Mouse (Mus musculus): ENCODE data around the gene Hnrnpll. TPM values are rescaled to one million over a fixed set of nuclear protein-coding genes. Genes with fewer than 3 reads are reported as not detected.
"Not testable (repeated sequence)": the region's sequence is repeated elsewhere in the genome, so short reads cannot be mapped to it uniquely, and the experiment has no call there.

Hnrnpll gene
- total and polyA plus RNA-seq, 2 experiments from 2014 or later = 19.0 to 37.5 TPM

- 21% methylated on average over 1 of the region's 1 CpGs for WGBS
- peaks cover 33% of the 10 kb centered on the region for H3K4me1 ChIP-seq (ENCODE audit: control insufficient read depth, insufficient read depth)
- no peaks in the 10 kb centered on the region for H3K27me3 ChIP-seq (ENCODE audit: control insufficient read depth, insufficient read depth, low read length)
- no peak overlapping the region for H3K9ac ChIP-seq (replicated peaks; ENCODE audit: low read depth, low read length)
- H3K9me3 ChIP-seq (replicated peaks; ENCODE audit: control insufficient read depth, low read length) = no peaks in the 10 kb centered on the region
- no peak overlapping the region for H3K4me3 ChIP-seq (ENCODE audit: low read depth, low read length)
- no peaks in the 10 kb centered on the region for H3K36me3 ChIP-seq (replicated peaks; ENCODE audit: control insufficient read depth, insufficient read depth, low read length)
- TF ChIP-seq EP300 (IDR thresholded peaks at IDR 0.05; ENCODE audit: low read depth) = no peak
- no peak for TF ChIP-seq CTCF (IDR thresholded peaks at IDR 0.05; ENCODE audit: low read depth)
- DNase-seq (ENCODE audit: low spot score) (no peak), ATAC-seq (ENCODE audit: insufficient read depth, low read depth) (no peak)
- no peak overlapping the region for H3K27ac ChIP-seq (ENCODE audit: low read depth)
- H3K4me2 ChIP-seq (ENCODE audit: low read depth, low read length) = peak overlapping the region; percentile 25
Observed at GRCm38 (mm10) chr17:80058501-80058900, 3.6 kb downstream of the Hnrnpll start.

DNA sequence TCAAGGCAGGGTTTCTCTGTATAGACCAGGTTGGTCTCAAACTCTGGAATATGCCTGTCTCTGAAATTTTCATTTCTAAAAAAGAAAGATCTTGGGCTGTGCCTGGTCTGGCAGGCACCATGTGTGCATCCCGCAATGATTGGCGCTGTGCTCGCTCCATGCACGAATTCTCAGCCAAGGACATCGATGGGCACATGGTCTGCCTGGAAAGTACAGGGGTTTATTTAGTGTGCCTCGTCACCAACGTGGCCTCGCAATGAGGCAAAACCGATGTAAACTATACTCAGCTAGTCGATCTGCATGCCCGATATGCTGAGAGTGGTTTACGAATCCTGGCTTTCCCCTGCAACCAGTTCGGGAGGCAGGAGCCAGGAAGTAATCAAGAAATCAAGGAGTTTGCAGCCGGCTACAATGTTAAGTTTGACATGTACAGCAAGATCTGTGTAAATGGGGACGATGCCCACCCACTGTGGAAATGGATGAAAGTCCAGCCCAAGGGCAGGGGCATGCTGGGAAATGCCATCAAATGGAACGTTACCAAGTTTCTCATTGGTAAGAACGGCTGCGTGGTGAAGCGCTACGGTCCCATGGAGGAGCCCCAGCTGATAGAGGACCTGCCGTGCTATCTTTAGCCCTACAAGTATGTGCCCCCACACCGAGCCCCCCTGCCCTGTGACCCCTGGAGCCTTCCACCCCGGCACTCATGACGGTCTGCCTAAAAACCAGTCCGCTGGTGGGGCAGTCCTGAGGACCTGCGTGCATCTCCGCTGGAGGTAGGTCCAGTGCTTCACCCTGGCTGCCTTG lies 8.0 kb downstream of the Hnrnpll start:
- H3K27me3 ChIP-seq (ENCODE audit: control insufficient read depth, insufficient read depth, low read length) = no peaks in the 10 kb centered on the region
- ATAC-seq (ENCODE audit: insufficient read depth, low read depth) = peak; percentile 87
- H3K27ac ChIP-seq (ENCODE audit: low read depth) = peak overlapping the region; percentile 66
- 36% methylated on average over 27 of the region's 27 CpGs for WGBS
- H3K4me3 ChIP-seq (ENCODE audit: low read depth, low read length) = peak overlapping the region; percentile 42
- DNase-seq (ENCODE audit: low spot score) = peak; percentile 39
- H3K9me3 ChIP-seq (replicated peaks; ENCODE audit: control insufficient read depth, low read length) = no peaks in the 10 kb centered on the region
- peaks cover 33% of the 10 kb centered on the region for H3K36me3 ChIP-seq (replicated peaks; ENCODE audit: control insufficient read depth, insufficient read depth, low read length)
- no peak for TF ChIP-seq EP300 (IDR thresholded peaks at IDR 0.05; ENCODE audit: low read depth)
- TF ChIP-seq CTCF (IDR thresholded peaks at IDR 0.05; ENCODE audit: low read depth) = no peak
- H3K9ac ChIP-seq (replicated peaks; ENCODE audit: low read depth, low read length) = 0 out of 2 replicates have a peak overlapping the region, but pooled peaks have one; percentile 30
- peak overlapping the region; percentile 59 for H3K4me2 ChIP-seq (ENCODE audit: low read depth, low read length)
- H3K4me1 ChIP-seq (ENCODE audit: control insufficient read depth, insufficient read depth) = peaks cover 20% of the 10 kb centered on the region; the same call in 1 of the 2 replicates

DNA sequence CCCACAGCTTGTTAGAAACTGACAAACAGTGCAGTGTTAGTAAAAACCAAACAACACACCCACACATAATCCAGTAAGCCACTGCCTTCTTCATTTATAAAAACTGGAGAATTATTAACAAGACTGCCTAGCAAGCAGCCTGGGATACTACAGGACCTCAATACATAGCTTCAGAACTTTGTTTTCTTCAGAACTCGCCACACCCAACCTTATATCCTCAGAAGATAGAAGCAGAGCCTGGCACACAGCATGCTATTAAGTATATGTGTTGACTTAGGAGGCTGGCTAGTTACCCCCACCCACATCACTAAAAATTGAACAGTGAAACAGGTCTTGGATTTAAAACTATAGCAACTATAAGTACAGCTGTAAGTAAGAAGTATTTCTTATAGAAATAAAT lies 10.5 kb downstream of the Hnrnpll start:
- 76% methylated on average over 1 of the region's 1 CpGs for WGBS
- Histone ChIP-seq H3K4me1 (ENCODE audit: control insufficient read depth, insufficient read depth) (peaks cover 8% of the 10 kb centered on the region; the same call in 1 of the 2 replicates), H3K27me3 (ENCODE audit: control insufficient read depth, insufficient read depth, low read length) (no peaks in the 10 kb centered on the region), H3K9me3 (replicated peaks; ENCODE audit: control insufficient read depth, low read length) (no peaks in the 10 kb centered on the region), H3K4me2 (ENCODE audit: low read depth, low read length) (no peak overlapping the region), H3K27ac (ENCODE audit: low read depth) (no peak overlapping the region), H3K36me3 (replicated peaks; ENCODE audit: control insufficient read depth, insufficient read depth, low read length) (peaks cover 53% of the 10 kb centered on the region), H3K9ac (replicated peaks; ENCODE audit: low read depth, low read length) (no peak overlapping the region), H3K4me3 (ENCODE audit: low read depth, low read length) (no peak overlapping the region)
- ATAC-seq (ENCODE audit: insufficient read depth, low read depth) (no peak), DNase-seq (ENCODE audit: low spot score) (no peak)
- TF ChIP-seq CTCF (IDR thresholded peaks at IDR 0.05; ENCODE audit: low read depth) = no peak
- no peak for TF ChIP-seq EP300 (IDR thresholded peaks at IDR 0.05; ENCODE audit: low read depth)

DNA sequence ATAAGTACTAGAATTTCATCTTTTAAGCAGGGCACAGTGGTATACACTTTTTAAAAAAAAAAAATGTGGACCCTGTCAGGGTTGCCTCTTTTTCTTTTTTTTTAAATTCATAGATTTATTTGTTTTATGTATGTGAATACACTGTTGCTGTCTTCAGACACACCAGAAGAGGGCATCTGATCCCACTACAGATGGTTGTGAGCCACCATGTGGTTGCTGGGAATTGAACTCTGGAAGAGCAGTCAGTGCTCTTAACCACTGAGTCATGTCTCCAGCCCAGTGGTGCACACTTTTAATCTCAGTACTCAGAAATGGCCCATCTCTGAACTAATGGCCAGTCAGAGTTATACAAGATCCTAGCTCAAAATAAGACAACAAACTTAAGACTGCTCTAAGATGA lies 12.8 kb downstream of the Hnrnpll start:
- ATAC-seq (ENCODE audit: insufficient read depth, low read depth); H3K4me3 ChIP-seq (ENCODE audit: low read depth, low read length); DNase-seq (ENCODE audit: low spot score); H3K27ac ChIP-seq (ENCODE audit: low read depth); H3K4me2 ChIP-seq (ENCODE audit: low read depth, low read length); H3K27me3 ChIP-seq (ENCODE audit: control insufficient read depth, insufficient read depth, low read length); H3K9me3 ChIP-seq (replicated peaks; ENCODE audit: control insufficient read depth, low read length); H3K4me1 ChIP-seq (ENCODE audit: control insufficient read depth, insufficient read depth); H3K9ac ChIP-seq (replicated peaks; ENCODE audit: low read depth, low read length): not testable (repeated sequence)
- 0 out of 2 replicates have a peak, but pooled peaks have one; percentile 7 for TF ChIP-seq CTCF (IDR thresholded peaks at IDR 0.05; ENCODE audit: low read depth)
- peaks cover 66% of the 10 kb centered on the region for H3K36me3 ChIP-seq (replicated peaks; ENCODE audit: control insufficient read depth, insufficient read depth, low read length)

DNA sequence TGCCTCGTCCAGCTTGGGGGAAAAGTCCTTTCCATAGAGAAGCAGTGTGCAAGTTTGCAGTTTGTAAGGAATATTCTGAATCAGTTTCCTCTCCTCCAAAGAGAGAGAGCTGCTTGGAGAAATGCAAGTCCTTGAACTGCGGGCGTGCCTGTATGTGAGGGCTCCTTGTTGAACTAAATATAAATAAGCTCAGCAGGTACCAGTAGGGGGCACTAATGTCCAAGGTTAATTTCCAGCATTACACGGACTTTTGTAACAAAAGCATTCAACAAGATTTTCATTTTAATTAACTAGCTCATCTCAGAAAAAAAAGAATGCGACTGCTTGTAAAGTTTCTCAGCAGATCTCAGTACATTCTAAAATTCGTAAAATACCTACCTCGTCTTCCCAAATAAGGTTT lies 13.9 kb downstream of the Hnrnpll start:
- WGBS = 55% methylated on average over 7 of the region's 7 CpGs
- no peak overlapping the region for H3K4me2 ChIP-seq (ENCODE audit: low read depth, low read length)
- H3K27ac ChIP-seq (ENCODE audit: low read depth) = no peak overlapping the region
- no peak overlapping the region for H3K4me3 ChIP-seq (ENCODE audit: low read depth, low read length)
- peaks cover 70% of the 10 kb centered on the region for H3K36me3 ChIP-seq (replicated peaks; ENCODE audit: control insufficient read depth, insufficient read depth, low read length)
- H3K9me3 ChIP-seq (replicated peaks; ENCODE audit: control insufficient read depth, low read length) = no peaks in the 10 kb centered on the region
- no peak overlapping the region for H3K9ac ChIP-seq (replicated peaks; ENCODE audit: low read depth, low read length)
- ATAC-seq (ENCODE audit: insufficient read depth, low read depth) (no peak), DNase-seq (ENCODE audit: low spot score) (peak; percentile 58)
- H3K4me1 ChIP-seq (ENCODE audit: control insufficient read depth, insufficient read depth) = no peaks in the 10 kb centered on the region
- TF ChIP-seq EP300 (IDR thresholded peaks at IDR 0.05; ENCODE audit: low read depth) (no peak), CTCF (IDR thresholded peaks at IDR 0.05; ENCODE audit: low read depth) (peak; percentile 71)
- no peaks in the 10 kb centered on the region for H3K27me3 ChIP-seq (ENCODE audit: control insufficient read depth, insufficient read depth, low read length)
